Mouse (Mus musculus) ovary, postnatal 36 days (tissue): ENCODE results near the gene Chrne.
A peak's percentile ranks its signal among the peaks of the same experiment; 100 is the strongest.

Source experiments
- DNase-seq: peaks from one replicate; pipeline ENCODE4 v3.0.0; 2022; ENCODE audit warnings: low spot score, mixed read lengths

Gene Chrne

GRCm38 (mm10) chr11:70619101-70619500 lies at the start of gene Chrne:
Chrne (minus strand) TSS chr11:70619216.
- no peak for DNase-seq

- peak; percentile 70 for DNase-seq
These were observed 49.3 kb upstream of the Chrne start for GRCm38 (mm10) chr11:70668335-70668770.

GRCm38 (mm10) chr11:70667271-70668150 lies 48.5 kb upstream of the Chrne start:
- DNase-seq, result no peak

- DNase-seq, result no peak
These were observed 47.7 kb upstream of the Chrne start for GRCm38 (mm10) chr11:70666687-70667086.

- DNase-seq, result no peak
These were observed 45.7 kb upstream of the Chrne start for GRCm38 (mm10) chr11:70664741-70665140.

- DNase-seq, result no peak
These were observed 44.9 kb upstream of the Chrne start for GRCm38 (mm10) chr11:70663957-70664356.

GRCm38 (mm10) chr11:70663101-70663500 lies 44.1 kb upstream of the Chrne start:
- no peak for DNase-seq

- DNase-seq, result no peak
These were observed 41.6 kb upstream of the Chrne start for GRCm38 (mm10) chr11:70660571-70660970.

GRCm38 (mm10) chr11:70658942-70659341 lies 39.9 kb upstream of the Chrne start:
- no peak for DNase-seq

- DNase-seq, result no peak
These were observed 39.5 kb upstream of the Chrne start for GRCm38 (mm10) chr11:70658521-70658920.

- no peak for DNase-seq
These were observed 39.0 kb upstream of the Chrne start for GRCm38 (mm10) chr11:70657991-70658390.

GRCm38 (mm10) chr11:70657573-70657972 lies 38.6 kb upstream of the Chrne start:
- no peak for DNase-seq

- DNase-seq, result no peak
These were observed 37.9 kb upstream of the Chrne start, which contains the start of gene Eno3 for GRCm38 (mm10) chr11:70656964-70657363. Eno3 (plus strand) TSS chr11:70657202.

- peak; percentile 54 for DNase-seq
These were observed 37.5 kb upstream of the Chrne start for GRCm38 (mm10) chr11:70656456-70656927.

GRCm38 (mm10) chr11:70655571-70656455 lies 36.8 kb upstream of the Chrne start:
- DNase-seq, result peak; percentile 69

- peak; percentile 85 for DNase-seq
These were observed 36.0 kb upstream of the Chrne start for GRCm38 (mm10) chr11:70654923-70655570.

- peak; percentile 78 for DNase-seq
These were observed 35.3 kb upstream of the Chrne start, which contains the start of gene Pfn1 for GRCm38 (mm10) chr11:70654198-70654922. Pfn1 (minus strand) TSS chr11:70654644.

GRCm38 (mm10) chr11:70653345-70654197 lies 34.6 kb upstream of the Chrne start:
- peak; percentile 73 for DNase-seq

- no peak for DNase-seq
These were observed 33.9 kb upstream of the Chrne start for GRCm38 (mm10) chr11:70652884-70653344.
